Mouse (Mus musculus): ENCODE measurements around the gene Gna12. TPM values are rescaled to one million over a fixed set of nuclear protein-coding genes. Genes with fewer than 3 reads are reported as not detected.

The Gna12 gene
- polyA plus RNA-seq, 1 experiment, result 49.5 TPM

- TF ChIP-seq CTCF (IDR thresholded peaks at IDR 0.05; ENCODE audit: borderline replicate concordance, insufficient read depth, low read length) (no peak), POLR2A (IDR thresholded peaks at IDR 0.05; ENCODE audit: low read depth, low read length) (no peak)
- H3K27ac ChIP-seq (ENCODE audit: insufficient read depth, low read length), result no peak overlapping the region
- no peak overlapping the region for H3K4me3 ChIP-seq (ENCODE audit: insufficient read depth, low read length)
- H3K4me1 ChIP-seq (ENCODE audit: control insufficient read depth, insufficient read depth, low read length), result 0 out of 2 replicates have a peak, but pooled peaks cover 2% of the 10 kb centered on the region
Measured at GRCm38 (mm10) chr5:140711040-140711439, 119.2 kb downstream of the Gna12 start.

- TF ChIP-seq CTCF (IDR thresholded peaks at IDR 0.05; ENCODE audit: borderline replicate concordance, insufficient read depth, low read length), result no peak
- TF ChIP-seq POLR2A (IDR thresholded peaks at IDR 0.05; ENCODE audit: low read depth, low read length), result no peak
- no peak overlapping the region for H3K27ac ChIP-seq (ENCODE audit: insufficient read depth, low read length)
- H3K4me3 ChIP-seq (ENCODE audit: insufficient read depth, low read length), result no peak overlapping the region
- H3K4me1 ChIP-seq (ENCODE audit: control insufficient read depth, insufficient read depth, low read length), result 0 out of 2 replicates have a peak, but pooled peaks cover 4% of the 10 kb centered on the region
Measured at GRCm38 (mm10) chr5:140710315-140710714, 119.9 kb downstream of the Gna12 start.

Other genes starting within 250 kb of the Gna12 start
- 7.1 and 8.2 TPM in 2 replicates for gene Lfng, start 223.1 kb downstream of the Gna12 start, polyA plus RNA-seq (2011; ENCODE audit: insufficient read length, low read depth, missing spikeins)
- 79.6 and 95.0 TPM in 2 replicates for gene Ttyh3, start 181.4 kb downstream of the Gna12 start, polyA plus RNA-seq (2011; ENCODE audit: insufficient read length, low read depth, missing spikeins)
- gene Iqce, start 128.1 kb downstream of the Gna12 start, polyA plus RNA-seq (2011; ENCODE audit: insufficient read length, low read depth, missing spikeins), result 25.5 and 27.9 TPM in 2 replicates
- gene Brat1, start 125.4 kb downstream of the Gna12 start, polyA plus RNA-seq (2011; ENCODE audit: insufficient read length, low read depth, missing spikeins), result 10.2 and 12.4 TPM in 2 replicates
- gene Amz1, start 106.3 kb downstream of the Gna12 start, polyA plus RNA-seq (2011; ENCODE audit: insufficient read length, low read depth, missing spikeins), result 0.44 and 0.65 TPM in 2 replicates
- not detected in 2 replicates for gene Card11, start 170.2 kb upstream of the Gna12 start, polyA plus RNA-seq (2011; ENCODE audit: insufficient read length, low read depth, missing spikeins)